Mouse (Mus musculus): ENCODE measurements around the gene Hras. TPM values are rescaled to one million over a fixed set of nuclear protein-coding genes. Genes with fewer than 3 reads are reported as not detected.

The Hras gene
- polyA plus RNA-seq, 1 experiment from 2014 or later, result 21.9 TPM

- Histone ChIP-seq H3K4me3 (ENCODE audit: low read length) (no peak overlapping the region), H3K9me3 (ENCODE audit: control insufficient read depth, low read length) (no peaks in the 10 kb centered on the region), H3K4me1 (ENCODE audit: control insufficient read depth, insufficient read depth, low read length) (peaks cover 11% of the 10 kb centered on the region; the same call in 1 of the 2 replicates), H3K27ac (ENCODE audit: low read length) (no peak overlapping the region), H3K4me2 (ENCODE audit: low read depth, low read length) (no peak overlapping the region), H3K9ac (ENCODE audit: low read depth, low read length) (no peak overlapping the region), H3K27me3 (replicated peaks; ENCODE audit: control insufficient read depth, insufficient read depth, low read length) (no peaks in the 10 kb centered on the region), H3K36me3 (ENCODE audit: control insufficient read depth, insufficient read depth, low read length) (no peaks in the 10 kb centered on the region)
- ATAC-seq, result no peak
- 91% methylated on average over 18 of the region's 18 CpGs for WGBS
Measured at GRCm38 (mm10) chr7:141206182-141206937, 12.6 kb upstream of the Hras start.

GRCm38 (mm10) chr7:141205504-141205903, 11.7 kb upstream of the Hras start:
- H3K4me1 ChIP-seq (ENCODE audit: control insufficient read depth, insufficient read depth, low read length), result peaks cover 4% of the 10 kb centered on the region; the same call in 1 of the 2 replicates
- H3K4me2 ChIP-seq (ENCODE audit: low read depth, low read length), result no peak overlapping the region
- H3K27ac ChIP-seq (ENCODE audit: low read length), result no peak overlapping the region
- H3K9me3 ChIP-seq (ENCODE audit: control insufficient read depth, low read length), result no peaks in the 10 kb centered on the region
- WGBS, result 82% methylated on average over 5 of the region's 5 CpGs
- no peak overlapping the region for H3K9ac ChIP-seq (ENCODE audit: low read depth, low read length)
- H3K27me3 ChIP-seq (replicated peaks; ENCODE audit: control insufficient read depth, insufficient read depth, low read length), result no peaks in the 10 kb centered on the region
- ATAC-seq, result no peak
- H3K36me3 ChIP-seq (ENCODE audit: control insufficient read depth, insufficient read depth, low read length), result no peaks in the 10 kb centered on the region
- H3K4me3 ChIP-seq (ENCODE audit: low read length), result no peak overlapping the region

GRCm38 (mm10) chr7:141204546-141204945, 10.7 kb upstream of the Hras start:
- Histone ChIP-seq H3K27me3 (replicated peaks; ENCODE audit: control insufficient read depth, insufficient read depth, low read length) (no peaks in the 10 kb centered on the region), H3K4me2 (ENCODE audit: low read depth, low read length) (no peak overlapping the region), H3K27ac (ENCODE audit: low read length) (no peak overlapping the region), H3K4me1 (ENCODE audit: control insufficient read depth, insufficient read depth, low read length) (no peaks in the 10 kb centered on the region), H3K9me3 (ENCODE audit: control insufficient read depth, low read length) (no peaks in the 10 kb centered on the region), H3K36me3 (ENCODE audit: control insufficient read depth, insufficient read depth, low read length) (no peaks in the 10 kb centered on the region), H3K9ac (ENCODE audit: low read depth, low read length) (no peak overlapping the region), H3K4me3 (ENCODE audit: low read length) (no peak overlapping the region)
- ATAC-seq, result no peak
- WGBS, result 79% methylated on average over 3 of the region's 3 CpGs

GRCm38 (mm10) chr7:141198121-141198520, 4.3 kb upstream of the Hras start:
- Histone ChIP-seq H3K27me3 (replicated peaks; ENCODE audit: control insufficient read depth, insufficient read depth, low read length) (no peaks in the 10 kb centered on the region), H3K9me3 (ENCODE audit: control insufficient read depth, low read length) (no peaks in the 10 kb centered on the region), H3K9ac (ENCODE audit: low read depth, low read length) (no peak overlapping the region), H3K4me1 (ENCODE audit: control insufficient read depth, insufficient read depth, low read length) (peaks cover 8% of the 10 kb centered on the region), H3K4me2 (ENCODE audit: low read depth, low read length) (no peak overlapping the region), H3K36me3 (ENCODE audit: control insufficient read depth, insufficient read depth, low read length) (no peaks in the 10 kb centered on the region), H3K27ac (ENCODE audit: low read length) (no peak overlapping the region), H3K4me3 (ENCODE audit: low read length) (no peak overlapping the region)
- no peak for ATAC-seq
- 70% methylated on average over 4 of the region's 4 CpGs for whole genome bisulfite sequencing

- Histone ChIP-seq H3K27ac (ENCODE audit: low read length) (no peak overlapping the region), H3K36me3 (ENCODE audit: control insufficient read depth, insufficient read depth, low read length) (no peaks in the 10 kb centered on the region), H3K4me1 (ENCODE audit: control insufficient read depth, insufficient read depth, low read length) (peaks cover 17% of the 10 kb centered on the region), H3K4me2 (ENCODE audit: low read depth, low read length) (no peak overlapping the region), H3K9me3 (ENCODE audit: control insufficient read depth, low read length) (no peaks in the 10 kb centered on the region), H3K27me3 (replicated peaks; ENCODE audit: control insufficient read depth, insufficient read depth, low read length) (no peaks in the 10 kb centered on the region), H3K4me3 (ENCODE audit: low read length) (no peak overlapping the region), H3K9ac (ENCODE audit: low read depth, low read length) (no peak overlapping the region)
- ATAC-seq, result no peak
- WGBS, result 87% methylated on average over 8 of the region's 8 CpGs
Measured at GRCm38 (mm10) chr7:141196619-141197282, 2.9 kb upstream of the Hras start.

- Histone ChIP-seq H3K36me3 (ENCODE audit: control insufficient read depth, insufficient read depth, low read length) (peaks cover 7% of the 10 kb centered on the region; the same call in 1 of the 2 replicates), H3K4me3 (ENCODE audit: low read length) (no peak overlapping the region), H3K27me3 (replicated peaks; ENCODE audit: control insufficient read depth, insufficient read depth, low read length) (no peaks in the 10 kb centered on the region), H3K9ac (ENCODE audit: low read depth, low read length) (no peak overlapping the region), H3K4me1 (ENCODE audit: control insufficient read depth, insufficient read depth, low read length) (peaks cover 17% of the 10 kb centered on the region), H3K9me3 (ENCODE audit: control insufficient read depth, low read length) (no peaks in the 10 kb centered on the region), H3K4me2 (ENCODE audit: low read depth, low read length) (no peak overlapping the region), H3K27ac (ENCODE audit: low read length) (peak overlapping the region; percentile 59; the same call in 1 of the 2 replicates)
- WGBS, result 76% methylated on average over 2 of the region's 2 CpGs
- ATAC-seq, result no peak
Measured at GRCm38 (mm10) chr7:141195754-141196153, 1.9 kb upstream of the Hras start.

GRCm38 (mm10) chr7:141194830-141195229, 1.0 kb upstream of the Hras start:
- under 1% methylated on average over 28 of the region's 28 CpGs for WGBS
- peak overlapping the region; percentile 92 for H3K4me3 ChIP-seq (ENCODE audit: low read length)
- H3K27ac ChIP-seq (ENCODE audit: low read length), result peak overlapping the region; percentile 90
- H3K9ac ChIP-seq (ENCODE audit: low read depth, low read length), result peak overlapping the region; percentile 78
- ATAC-seq, result peak; percentile 16
- H3K4me2 ChIP-seq (ENCODE audit: low read depth, low read length), result peak overlapping the region; percentile 97
- H3K4me1 ChIP-seq (ENCODE audit: control insufficient read depth, insufficient read depth, low read length), result peaks cover 17% of the 10 kb centered on the region
- H3K9me3 ChIP-seq (ENCODE audit: control insufficient read depth, low read length), result no peaks in the 10 kb centered on the region
- H3K27me3 ChIP-seq (replicated peaks; ENCODE audit: control insufficient read depth, insufficient read depth, low read length), result no peaks in the 10 kb centered on the region
- peaks cover 10% of the 10 kb centered on the region; the same call in 1 of the 2 replicates for H3K36me3 ChIP-seq (ENCODE audit: control insufficient read depth, insufficient read depth, low read length)

GRCm38 (mm10) chr7:141194409-141194808, 604 bp upstream of the Hras start:
- Histone ChIP-seq H3K36me3 (ENCODE audit: control insufficient read depth, insufficient read depth, low read length) (peaks cover 12% of the 10 kb centered on the region; the same call in 1 of the 2 replicates), H3K27ac (ENCODE audit: low read length) (peak overlapping the region; percentile 90), H3K4me2 (ENCODE audit: low read depth, low read length) (peak overlapping the region; percentile 97), H3K27me3 (replicated peaks; ENCODE audit: control insufficient read depth, insufficient read depth, low read length) (no peaks in the 10 kb centered on the region), H3K9me3 (ENCODE audit: control insufficient read depth, low read length) (no peaks in the 10 kb centered on the region), H3K4me1 (ENCODE audit: control insufficient read depth, insufficient read depth, low read length) (peaks cover 17% of the 10 kb centered on the region), H3K4me3 (ENCODE audit: low read length) (peak overlapping the region; percentile 92), H3K9ac (ENCODE audit: low read depth, low read length) (peak overlapping the region; percentile 78)
- ATAC-seq, result no peak
- under 1% methylated on average over 23 of the region's 23 CpGs for WGBS

- WGBS, result under 1% methylated on average over 43 of the region's 43 CpGs
- H3K4me2 ChIP-seq (ENCODE audit: low read depth, low read length), result peak overlapping the region; percentile 91
- peak overlapping the region; percentile 92 for H3K4me3 ChIP-seq (ENCODE audit: low read length)
- H3K27me3 ChIP-seq (replicated peaks; ENCODE audit: control insufficient read depth, insufficient read depth, low read length), result no peaks in the 10 kb centered on the region
- ATAC-seq, result no peak
- no peaks in the 10 kb centered on the region for H3K9me3 ChIP-seq (ENCODE audit: control insufficient read depth, low read length)
- peak overlapping the region; percentile 92 for H3K9ac ChIP-seq (ENCODE audit: low read depth, low read length)
- peaks cover 18% of the 10 kb centered on the region for H3K36me3 ChIP-seq (ENCODE audit: control insufficient read depth, insufficient read depth, low read length)
- H3K4me1 ChIP-seq (ENCODE audit: control insufficient read depth, insufficient read depth, low read length), result peaks cover 17% of the 10 kb centered on the region
- H3K27ac ChIP-seq (ENCODE audit: low read length), result peak overlapping the region; percentile 87
Measured at GRCm38 (mm10) chr7:141193348-141193856, 403 bp downstream of the Hras start.
